Mouse (Mus musculus) liver, adult 2 months (tissue): Measurements from ENCODE around the gene Taf9b. TPM values are rescaled to one million over a fixed set of nuclear protein-coding genes. Genes with fewer than 3 reads are reported as not detected.

ENCODE experiments used
- DNase-seq: peaks from one replicate; pipeline ENCODE4 v3.0.0-alpha.2; 2011; ENCODE audit warnings: low read depth, low spot score; ENCODE audit errors: extremely low read depth
- H3K27ac ChIP-seq: fragments of 200-500 bp; replicated peaks from 2 replicates; pipeline ENCODE4 v1.5.1; 2012; ENCODE audit warnings: low read depth, mild to moderate bottlenecking, control low read depth, inconsistent platforms, low read length; ENCODE audit not compliant: insufficient read depth
- H3K27me3 ChIP-seq: fragments of 200-500 bp; 2 replicates; pipeline ENCODE4 v1.6.1; 2012; ENCODE audit warnings: mild to moderate bottlenecking, moderate library complexity, low read length, inconsistent platforms; ENCODE audit not compliant: control insufficient read depth, insufficient read depth
- H3K36me3 ChIP-seq: fragments of 200-500 bp; 2 replicates; pipeline ENCODE4 v1.6.1; 2012; ENCODE audit warnings: low read length, inconsistent platforms; ENCODE audit not compliant: control insufficient read depth, insufficient read depth
- H3K4me1 ChIP-seq: fragments of 200-500 bp; 2 replicates; pipeline ENCODE4 v1.6.1; 2011; ENCODE audit warnings: low read length; ENCODE audit not compliant: control insufficient read depth, insufficient read depth
- H3K4me3 ChIP-seq: fragments of 200-500 bp; 2 replicates; pipeline ENCODE4 v1.5.1; 2011; ENCODE audit warnings: low read depth, mild to moderate bottlenecking, control low read depth, low read length, moderate library complexity; ENCODE audit not compliant: insufficient read depth
- H3K79me2 ChIP-seq: fragments of 200-500 bp; 2 replicates; pipeline ENCODE4 v1.6.1; 2012; ENCODE audit warnings: inconsistent platforms, mild to moderate bottlenecking, low read length, moderate library complexity; ENCODE audit not compliant: control insufficient read depth, insufficient read depth
- H3K9ac ChIP-seq: fragments of 200-500 bp; 2 replicates; pipeline ENCODE4 v1.6.1; 2012; ENCODE audit warnings: low read depth, mild to moderate bottlenecking, control low read depth, inconsistent platforms, low read length
- CTCF ChIP-seq: fragments of 200-500 bp; IDR thresholded peaks from 2 replicates; pipeline ENCODE4 v1.5.1; 2011; ENCODE audit warnings: low read depth, low read length, control low read depth
- POLR2A ChIP-seq: fragments of 200-500 bp; IDR thresholded peaks from 2 replicates; pipeline ENCODE4 v1.6.1; 2011; ENCODE audit warnings: low read length, control low read depth; ENCODE audit not compliant: insufficient read depth; ENCODE audit errors: extremely low read depth
- WGBS: fragments of 180-500 bp; shearing (Covaris S2); methylation state at CpG from one replicate; pipeline ENCODE4 v1.1.7; 2018; 5-methylcytosine and 5-hydroxymethylcytosine counted together
- polyA plus RNA-seq: library from polyadenylated mRNA; depleted of rRNA; stranded (reverse); fragments of >200 nt; gene quantifications from 2 replicates; pipeline ENCODE4 v1.2.3, GENCODE M21; 2012
- total RNA-seq: library from RNA; depleted of rRNA; stranded (reverse); fragments of >200 nt; gene quantifications from 2 replicates; pipeline ENCODE4 v1.2.3, GENCODE M21; 2014

The Taf9b gene
- total and polyA plus RNA-seq, 2 experiments = 0.40 to 0.83 TPM

DNA sequence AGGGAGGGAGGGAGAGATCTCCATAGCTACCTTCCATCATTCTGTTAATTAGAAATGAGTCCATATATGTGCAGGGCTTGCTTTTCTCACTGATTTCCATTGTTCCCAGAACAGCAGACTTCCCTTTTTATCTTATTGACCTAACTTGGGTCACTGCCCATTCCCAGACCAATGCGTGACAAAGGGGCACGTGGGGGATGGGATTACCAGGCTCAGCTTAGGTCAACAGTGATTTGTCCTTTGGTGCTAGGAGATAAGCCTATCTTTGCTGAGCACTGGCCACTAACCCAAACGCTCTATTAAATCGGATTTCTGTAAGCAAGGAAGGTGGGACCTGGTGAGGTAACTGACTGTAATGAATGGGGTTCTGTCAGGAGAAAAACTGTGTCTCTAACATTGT, 36.7 kb downstream of the Taf9b start:
- H3K27me3 ChIP-seq = no peaks in the 10 kb centered on the region
- no peak overlapping the region for H3K4me3 ChIP-seq
- H3K4me1 ChIP-seq = peaks cover 15% of the 10 kb centered on the region; the same call in 1 of the 2 replicates
- peak; percentile 73 for DNase-seq
- peaks cover 8% of the 10 kb centered on the region; the same call in 1 of the 2 replicates for H3K79me2 ChIP-seq
- 1% methylated on average over 4 of the region's 4 CpGs for WGBS
- no peak for TF ChIP-seq POLR2A
- no peak for TF ChIP-seq CTCF
- no peak overlapping the region for H3K27ac ChIP-seq
- peaks cover under 1% of the 10 kb centered on the region for H3K36me3 ChIP-seq
- no peak overlapping the region for H3K9ac ChIP-seq

- Histone ChIP-seq H3K27me3 (no peaks in the 10 kb centered on the region), H3K27ac (no peak overlapping the region), H3K79me2 (no peaks in the 10 kb centered on the region), H3K4me1 (peaks cover 2% of the 10 kb centered on the region; the same call in 1 of the 2 replicates), H3K4me3 (no peak overlapping the region), H3K36me3 (no peaks in the 10 kb centered on the region), H3K9ac (no peak overlapping the region)
- no peak for DNase-seq
- TF ChIP-seq POLR2A (no peak), CTCF (no peak)
- WGBS = 85% methylated on average over 9 of the region's 9 CpGs
Measured at GRCm38 (mm10) chrX:106176331-106176730, 44.6 kb downstream of the Taf9b start.

GRCm38 (mm10) chrX:106171853-106172154, 49.2 kb downstream of the Taf9b start:
- H3K27ac ChIP-seq = no peak overlapping the region
- H3K4me3 ChIP-seq = peak overlapping the region; percentile 39; the same call in 1 of the 2 replicates
- H3K79me2 ChIP-seq = no peaks in the 10 kb centered on the region
- no peaks in the 10 kb centered on the region for H3K27me3 ChIP-seq
- H3K9ac ChIP-seq = no peak overlapping the region
- no peak for DNase-seq
- peaks cover 2% of the 10 kb centered on the region; the same call in 1 of the 2 replicates for H3K4me1 ChIP-seq
- TF ChIP-seq POLR2A (no peak), CTCF (no peak)
- H3K36me3 ChIP-seq = no peaks in the 10 kb centered on the region
- 26% methylated on average over 5 of the region's 6 CpGs for WGBS

GRCm38 (mm10) chrX:106171106-106171852, 49.7 kb downstream of the Taf9b start:
- H3K4me1 ChIP-seq = peaks cover 2% of the 10 kb centered on the region; the same call in 1 of the 2 replicates
- H3K36me3 ChIP-seq = no peaks in the 10 kb centered on the region
- no peaks in the 10 kb centered on the region for H3K27me3 ChIP-seq
- TF ChIP-seq POLR2A = no peak
- TF ChIP-seq CTCF = peak; percentile 59
- 3% methylated on average over 18 of the region's 18 CpGs for WGBS
- peak; percentile 69 for DNase-seq
- no peaks in the 10 kb centered on the region for H3K79me2 ChIP-seq
- no peak overlapping the region for H3K27ac ChIP-seq
- H3K9ac ChIP-seq = peak overlapping the region; percentile 62; the same call in 1 of the 2 replicates
- H3K4me3 ChIP-seq = peak overlapping the region; percentile 49

DNA sequence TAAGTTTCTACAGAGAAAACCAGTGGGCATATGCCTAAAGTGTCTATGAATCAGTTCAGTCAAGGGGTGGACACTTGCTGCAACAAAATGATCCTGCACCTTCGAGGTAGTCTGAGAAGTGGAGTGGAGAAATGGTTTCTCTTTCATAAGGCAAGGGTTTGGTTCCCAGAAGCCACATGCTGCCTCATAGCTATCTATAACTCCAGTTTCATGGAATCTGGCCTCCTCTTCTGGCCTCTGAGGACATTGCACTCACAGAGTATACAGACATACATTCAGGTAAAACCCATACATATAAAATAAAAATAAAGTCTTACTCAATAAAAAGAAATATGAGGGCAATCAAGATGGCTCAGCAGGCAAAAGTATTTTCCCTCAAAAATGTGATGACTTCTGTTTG, 55.9 kb downstream of the Taf9b start:
- no peaks in the 10 kb centered on the region for H3K36me3 ChIP-seq
- no peak for DNase-seq

DNA sequence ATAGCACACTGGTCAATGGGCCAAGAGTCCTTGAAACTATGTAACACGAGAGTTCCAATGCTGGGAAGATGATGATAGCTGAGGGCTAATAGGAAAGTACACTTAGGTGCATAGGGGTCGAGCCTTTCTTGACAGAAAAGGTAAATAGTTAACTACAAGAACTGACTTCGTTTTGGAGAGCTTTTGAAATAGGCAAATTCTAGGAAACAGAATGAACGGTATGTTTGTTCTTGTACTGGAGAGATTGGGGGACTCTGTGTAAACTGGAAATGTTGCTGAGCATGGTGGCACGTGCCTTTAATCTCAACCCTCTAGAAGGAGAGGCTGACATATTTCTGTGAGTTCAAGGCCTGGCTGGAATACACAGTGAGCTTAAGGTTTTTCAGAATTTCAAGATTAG, 56.4 kb downstream of the Taf9b start:
- no peak for TF ChIP-seq POLR2A
- no peak for TF ChIP-seq CTCF
- H3K27me3 ChIP-seq = no peaks in the 10 kb centered on the region
- no peaks in the 10 kb centered on the region for H3K79me2 ChIP-seq
- 26% methylated on average over 5 of the region's 5 CpGs for WGBS
- no peak overlapping the region for H3K4me3 ChIP-seq
- no peak for DNase-seq
- H3K27ac ChIP-seq = no peak overlapping the region
- no peaks in the 10 kb centered on the region for H3K4me1 ChIP-seq
- no peaks in the 10 kb centered on the region for H3K36me3 ChIP-seq
- no peak overlapping the region for H3K9ac ChIP-seq

More for the DNA sequence above, 55.9 kb downstream of the Taf9b start:
- H3K9ac ChIP-seq = no peak overlapping the region
- 44% methylated on average over 1 of the region's 1 CpGs for WGBS
- H3K4me1 ChIP-seq = no peaks in the 10 kb centered on the region
- H3K27me3 ChIP-seq = no peaks in the 10 kb centered on the region
- no peak overlapping the region for H3K27ac ChIP-seq
- TF ChIP-seq POLR2A = no peak
- TF ChIP-seq CTCF = no peak
- no peaks in the 10 kb centered on the region for H3K79me2 ChIP-seq
- no peak overlapping the region for H3K4me3 ChIP-seq
